Mouse (Mus musculus) neural tube, embryonic 13.5 days (tissue): ENCODE results near the gene Cdk11b. TPM values are rescaled to one million over a fixed set of nuclear protein-coding genes. Genes with fewer than 3 reads are reported as not detected.

Experiments
- polyA plus RNA-seq: library from polyadenylated mRNA; unstranded; fragments of >200 nt; fragmentation: Nextera tagmentation; extraction: Ambion mirVana; gene quantifications from 2 replicates; pipeline ENCODE4 v1.2.1, GENCODE M21; 2015

Cdk11b gene
- polyA plus RNA-seq, 1 experiment from 2014 or later, result 61.6 TPM

Other genes with a start within 250 kb of the Cdk11b start
- gene Gabrd, start 226.7 kb upstream of the Cdk11b start, polyA plus RNA-seq, result 0.17 TPM in 1 of 2 replicates, not detected in the other
- gene Cfap74, start 215.7 kb upstream of the Cdk11b start, polyA plus RNA-seq, result 2.8 and 3.8 TPM in 2 replicates
- gene Tmem52, start 155.7 kb upstream of the Cdk11b start, polyA plus RNA-seq, result not detected in 2 replicates
- gene Gnb1, start 133.5 kb upstream of the Cdk11b start, polyA plus RNA-seq, result 1,009 and 1,019 TPM in 2 replicates
- gene Nadk, start 62.5 kb upstream of the Cdk11b start, polyA plus RNA-seq, result 77.5 and 91.5 TPM in 2 replicates
- 14.6 and 15.9 TPM in 2 replicates for gene Slc35e2, start 23.4 kb upstream of the Cdk11b start, polyA plus RNA-seq
- gene Gm10563, start 20.6 kb downstream of the Cdk11b start, polyA plus RNA-seq, result not detected in 2 replicates
- gene Mmp23, start 28.5 kb downstream of the Cdk11b start, polyA plus RNA-seq, result 3.9 and 5.4 TPM in 2 replicates
- gene Mib2, start 44.3 kb downstream of the Cdk11b start, polyA plus RNA-seq, result 37.4 and 38.9 TPM in 2 replicates
- gene Fndc10, start 69.5 kb downstream of the Cdk11b start, polyA plus RNA-seq, result 10.5 and 16.5 TPM in 2 replicates
- 178 and 184 TPM in 2 replicates for gene Ssu72, start 79.9 kb downstream of the Cdk11b start, polyA plus RNA-seq
- gene Tmem240, start 109.9 kb downstream of the Cdk11b start, polyA plus RNA-seq, result 10.4 and 12.0 TPM in 2 replicates
- gene Atad3a, start 136.2 kb downstream of the Cdk11b start, polyA plus RNA-seq, result 75.1 and 76.4 TPM in 2 replicates
- gene Vwa1, start 149.8 kb downstream of the Cdk11b start, polyA plus RNA-seq, result 23.0 and 23.4 TPM in 2 replicates
- 0.49 and 1.1 TPM in 2 replicates for gene Tmem88b, start 161.0 kb downstream of the Cdk11b start, polyA plus RNA-seq
- gene Ankrd65, start 165.6 kb downstream of the Cdk11b start, polyA plus RNA-seq, result not detected in 2 replicates
- 249 and 265 TPM in 2 replicates for gene Mrpl20, start 178.0 kb downstream of the Cdk11b start, polyA plus RNA-seq
- gene Ccnl2, start 187.6 kb downstream of the Cdk11b start, polyA plus RNA-seq, result 155 and 185 TPM in 2 replicates
- 139 and 145 TPM in 2 replicates for gene Aurkaip1, start 206.4 kb downstream of the Cdk11b start, polyA plus RNA-seq
- gene Mxra8, start 214.8 kb downstream of the Cdk11b start, polyA plus RNA-seq, result 29.3 and 33.9 TPM in 2 replicates
- gene Dvl1, start 222.5 kb downstream of the Cdk11b start, polyA plus RNA-seq, result 8.6 and 14.6 TPM in 2 replicates
- 0.45 and 0.72 TPM in 2 replicates for gene Tas1r3, start 238.5 kb downstream of the Cdk11b start, polyA plus RNA-seq
- gene Cptp, start 244.6 kb downstream of the Cdk11b start, polyA plus RNA-seq, result 21.1 and 25.2 TPM in 2 replicates
- gene Ints11, start 244.7 kb downstream of the Cdk11b start, polyA plus RNA-seq, result 63.7 and 69.8 TPM in 2 replicates